Mouse (Mus musculus): ENCODE data around the gene Speg.

Gene Speg

GRCm38 (mm10) chr1:75365510-75366137 is 9.5 kb upstream of the Speg start:
- no peak for DNase-seq (ENCODE audit: low read depth, low spot score)

DNA sequence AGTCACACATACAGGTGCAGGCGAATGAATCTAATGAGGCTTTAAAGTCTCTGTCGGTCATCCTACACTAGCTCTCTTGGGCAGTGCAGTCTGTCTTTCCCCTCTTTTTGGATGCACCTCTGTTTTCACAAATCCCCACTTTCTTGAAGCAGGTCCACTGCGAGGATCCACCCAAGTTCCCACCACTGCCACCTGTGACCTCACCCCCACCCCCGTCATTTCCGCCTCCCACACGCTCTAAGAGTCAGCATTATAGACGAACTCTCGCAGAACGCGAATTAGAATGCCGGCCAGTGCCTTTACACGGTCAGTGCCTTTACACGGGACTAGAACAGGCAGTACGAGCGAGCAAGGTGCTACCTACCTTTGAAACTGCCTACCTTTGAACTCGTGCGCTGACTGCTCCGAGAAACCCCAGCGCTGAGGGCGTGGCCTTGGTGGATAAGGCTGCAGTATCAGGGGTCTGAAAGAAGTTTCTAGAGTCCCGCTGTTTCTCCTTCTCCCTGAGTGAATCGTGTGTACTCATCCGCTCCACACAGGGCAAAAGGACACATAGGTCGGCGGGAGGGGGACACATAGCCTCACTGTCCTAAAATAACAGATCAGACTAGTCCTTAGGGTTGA is 5.6 kb upstream of the Speg start:
- DNase-seq (ENCODE audit: low read depth, low spot score), result peak; percentile 36

- DNase-seq (ENCODE audit: low read depth, low spot score), result no peak
Observed at GRCm38 (mm10) chr1:75369984-75370660, 5.0 kb upstream of the Speg start.

GRCm38 (mm10) chr1:75371317-75372095 is 3.6 kb upstream of the Speg start:
- peak; percentile 31 for DNase-seq (ENCODE audit: low read depth, low spot score)

DNA sequence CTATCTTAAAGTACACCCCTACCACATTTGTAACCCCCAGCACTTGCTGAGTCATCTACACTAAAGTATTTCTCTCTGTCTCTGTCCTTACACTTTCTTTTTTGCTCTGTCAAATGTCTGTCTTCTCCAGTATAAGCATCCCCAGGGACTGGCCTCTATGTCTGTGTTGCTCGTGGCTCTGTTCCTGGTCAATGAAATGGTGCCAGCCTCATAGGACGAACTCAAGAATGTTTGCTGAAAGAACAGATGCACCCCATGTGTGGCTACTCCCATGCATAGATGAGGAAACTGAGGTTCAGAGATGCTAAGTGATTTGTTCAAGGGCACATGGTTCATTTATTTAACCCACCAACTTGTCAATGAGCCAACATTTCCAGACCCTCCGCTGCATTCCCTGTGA is 2.6 kb upstream of the Speg start:
- DNase-seq (ENCODE audit: low read depth, low spot score), result no peak

DNA sequence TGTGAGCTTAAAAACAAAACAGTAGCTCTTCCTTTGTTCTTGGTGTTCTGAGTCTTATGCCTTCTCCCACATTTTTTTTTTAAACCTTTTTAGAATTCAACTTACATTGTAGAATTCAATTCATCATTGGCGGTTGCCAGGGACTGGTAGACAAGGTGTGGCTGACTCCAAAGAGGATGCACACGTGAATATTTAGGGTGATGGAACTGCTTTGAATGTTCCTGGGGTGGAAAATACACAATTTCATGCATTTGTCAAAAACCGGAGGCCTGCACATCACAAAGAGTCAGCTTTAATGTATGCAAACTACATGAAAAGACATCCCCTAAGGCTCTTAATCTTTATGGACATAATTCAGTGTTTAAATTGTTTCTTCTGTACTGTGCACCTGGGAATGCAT is 1.8 kb upstream of the Speg start:
- DNase-seq (ENCODE audit: low read depth, low spot score), result no peak

- no peak for DNase-seq (ENCODE audit: low read depth, low spot score)
Observed at GRCm38 (mm10) chr1:75379196-75379595, 4.1 kb downstream of the Speg start.

DNA sequence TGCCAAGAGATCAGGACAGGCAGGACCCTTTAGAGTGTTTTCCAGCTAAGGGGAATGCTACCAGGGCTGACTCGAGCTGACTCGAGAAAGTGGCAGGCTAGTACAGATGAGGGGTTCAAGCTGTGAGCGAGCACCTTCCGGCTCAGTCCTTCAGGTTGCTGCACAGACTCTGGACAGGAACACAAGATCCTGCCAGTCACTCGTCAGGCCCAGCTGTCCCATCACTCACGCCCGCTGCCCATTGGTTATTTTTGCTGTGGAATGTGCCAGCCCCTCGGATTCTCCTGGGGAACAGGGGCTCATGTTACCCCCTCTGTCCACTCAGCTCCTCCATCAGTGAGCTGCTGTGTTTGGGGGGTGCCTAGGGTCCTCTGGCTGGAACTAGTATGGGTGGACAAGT is 4.8 kb downstream of the Speg start:
- DNase-seq (ENCODE audit: low read depth, low spot score), result no peak

- DNase-seq (ENCODE audit: low read depth, low spot score), result peak; percentile 71
Observed at GRCm38 (mm10) chr1:75380951-75381350, 5.9 kb downstream of the Speg start.

DNA sequence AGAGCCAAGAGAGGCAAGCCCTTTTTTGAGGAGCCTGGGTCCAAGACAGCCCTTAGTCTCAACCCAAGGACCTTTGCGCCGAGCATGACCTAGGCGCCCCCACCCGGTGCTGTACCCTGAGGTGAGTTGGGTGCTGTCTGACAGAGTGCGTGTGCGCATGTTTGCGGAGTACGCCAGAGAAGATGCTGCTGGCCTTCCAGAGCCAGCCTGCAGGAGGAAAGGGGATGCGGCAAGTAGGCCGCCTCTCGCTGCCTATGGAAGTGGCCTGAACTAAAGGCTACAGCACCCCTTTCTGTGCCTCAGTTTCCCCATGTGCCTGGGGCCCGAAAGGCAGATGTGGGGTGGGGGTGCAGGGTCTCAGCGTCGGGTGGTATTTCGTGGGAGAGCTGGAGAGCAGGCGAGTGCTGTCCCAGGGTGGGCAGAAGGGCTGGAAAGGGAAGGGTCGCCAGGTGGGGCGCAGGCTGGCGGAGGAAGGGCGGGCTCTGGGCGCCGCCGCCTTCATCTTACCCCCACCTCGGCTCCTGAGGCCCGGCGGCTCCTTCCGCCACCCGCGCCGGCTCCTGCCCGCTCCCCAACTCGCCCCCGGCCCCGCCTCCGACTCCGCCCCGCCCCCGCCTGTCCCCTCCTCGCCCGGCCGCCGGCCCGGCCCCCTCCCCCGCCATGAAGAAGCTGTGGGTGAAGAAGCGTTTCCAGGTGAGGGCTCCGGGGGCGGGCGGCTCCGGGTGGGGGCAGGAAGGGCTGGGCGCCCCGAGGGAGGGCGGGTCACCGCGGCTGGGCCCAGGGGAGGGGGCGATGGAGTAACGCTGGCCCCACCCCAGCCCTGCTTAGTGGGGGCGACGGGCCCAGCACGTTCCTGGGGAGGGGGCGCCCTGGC is 6.6 kb downstream of the Speg start:
- peak; percentile 63 for DNase-seq (ENCODE audit: low read depth, low spot score)

- peak; percentile 78 for DNase-seq (ENCODE audit: low read depth, low spot score)
Observed at GRCm38 (mm10) chr1:75382356-75383071, 7.4 kb downstream of the Speg start.

DNA sequence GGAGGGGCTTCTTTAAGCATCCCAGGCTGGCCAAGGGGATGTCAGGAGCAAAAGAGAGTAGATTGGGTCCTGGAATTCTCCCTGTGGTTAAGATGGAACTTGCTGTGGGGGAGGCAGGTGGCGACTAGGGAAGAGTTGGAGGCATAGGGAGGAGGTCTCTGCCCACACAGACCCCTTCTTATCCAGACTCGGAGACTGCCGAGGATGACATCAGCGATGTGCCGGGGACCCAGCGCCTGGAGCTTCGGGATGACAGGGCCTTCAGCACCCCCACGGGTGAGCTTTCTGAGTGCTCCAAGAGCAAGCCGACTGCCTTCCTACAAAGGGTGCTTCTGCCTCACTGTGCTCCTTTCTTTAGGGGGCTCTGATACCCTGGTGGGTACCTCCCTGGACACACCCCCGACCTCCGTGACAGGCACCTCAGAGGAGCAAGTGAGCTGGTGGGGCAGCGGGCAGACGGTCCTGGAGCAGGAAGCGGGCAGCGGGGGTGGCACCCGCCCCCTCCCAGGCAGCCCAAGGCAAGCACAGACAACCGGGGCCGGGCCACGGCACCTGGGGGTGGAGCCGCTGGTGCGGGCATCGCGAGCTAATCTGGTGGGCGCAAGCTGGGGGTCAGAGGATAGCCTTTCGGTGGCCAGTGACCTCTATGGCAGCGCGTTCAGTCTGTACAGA is 9.5 kb downstream of the Speg start:
- no peak for DNase-seq (ENCODE audit: low read depth, low spot score)

DNA sequence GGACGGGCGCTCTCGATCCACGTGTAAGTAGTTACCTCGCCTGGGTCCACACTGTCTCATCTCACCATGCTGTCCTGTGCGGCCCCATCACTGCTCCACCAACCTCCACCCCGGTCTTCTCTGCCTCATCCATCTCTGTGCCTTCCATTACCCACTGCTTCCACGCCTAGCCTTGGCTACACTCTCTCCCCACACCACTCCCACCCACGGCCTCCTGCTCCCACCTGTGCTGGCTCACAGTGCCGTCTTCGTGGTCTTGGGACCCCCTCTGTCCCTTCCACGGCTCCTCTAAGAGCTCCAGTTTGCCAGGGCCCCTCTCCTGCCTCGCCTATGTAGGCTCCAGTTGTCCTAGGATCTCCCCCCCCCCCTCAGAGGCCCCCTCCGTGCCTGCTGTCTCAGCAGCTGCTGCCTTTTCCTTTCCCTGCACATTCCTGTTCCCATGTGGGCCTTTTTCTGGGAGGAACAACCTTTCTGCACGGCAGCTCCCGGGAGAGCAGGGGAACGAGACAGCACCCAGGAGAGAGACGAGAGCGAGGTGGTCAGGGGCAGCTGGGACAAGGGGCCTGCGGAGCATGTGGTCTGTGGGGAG is 10.1 kb downstream of the Speg start:
- no peak for DNase-seq (ENCODE audit: low read depth, low spot score)

GRCm38 (mm10) chr1:75386149-75386548 is 11.1 kb downstream of the Speg start:
- DNase-seq (ENCODE audit: low read depth, low spot score), result peak; percentile 48

DNA sequence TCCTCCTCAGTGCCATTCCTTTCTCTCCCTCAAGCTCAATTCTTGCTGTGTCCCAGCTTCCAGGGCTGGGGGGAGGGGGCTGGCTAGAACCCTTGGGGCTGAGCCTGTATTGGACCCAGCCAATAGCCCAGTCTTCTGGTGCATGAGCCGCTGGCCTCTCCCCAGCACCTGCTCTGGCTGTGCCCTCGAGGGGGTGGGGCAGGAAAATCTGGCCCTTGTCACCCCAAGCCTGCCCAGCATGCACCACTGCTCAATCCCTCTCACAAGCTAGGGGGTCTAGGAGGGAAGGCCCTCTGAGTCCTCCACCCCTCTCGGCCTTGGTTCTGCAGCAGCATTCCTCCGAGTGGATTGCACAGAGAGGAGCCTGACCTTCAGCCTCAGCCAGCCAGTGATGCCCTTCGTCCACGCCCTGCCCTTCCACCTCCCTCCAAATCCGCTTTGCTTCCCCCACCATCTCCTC is 12.4 kb downstream of the Speg start:
- DNase-seq (ENCODE audit: low read depth, low spot score), result no peak

GRCm38 (mm10) chr1:75387929-75388897 is 13.1 kb downstream of the Speg start:
- peak; percentile 31 for DNase-seq (ENCODE audit: low read depth, low spot score)

- peak; percentile 19 for DNase-seq (ENCODE audit: low read depth, low spot score)
Observed at GRCm38 (mm10) chr1:75388898-75389515, 13.9 kb downstream of the Speg start.

DNA sequence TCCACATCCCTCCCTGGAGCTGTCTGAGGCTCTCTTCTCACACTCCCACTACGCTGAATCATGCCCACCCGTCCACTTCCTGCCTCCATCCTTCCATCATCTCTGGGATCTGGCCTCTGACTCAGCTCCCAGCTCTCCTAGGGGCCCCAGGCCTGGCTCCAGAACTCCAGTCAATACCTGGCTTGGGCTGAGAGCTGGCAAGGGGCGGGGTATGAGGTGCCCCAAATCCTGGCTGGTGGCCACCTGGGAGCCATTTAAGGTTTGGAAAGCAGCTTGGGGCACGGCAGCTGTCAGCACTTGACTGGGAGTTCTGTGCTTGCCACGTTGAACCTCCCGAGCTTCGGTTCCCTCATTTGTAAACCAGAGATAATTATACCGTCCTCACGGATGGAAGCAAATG is 18.0 kb downstream of the Speg start:
- no peak for DNase-seq (ENCODE audit: low read depth, low spot score)
